Mouse (Mus musculus) heart, postnatal 14 days (tissue): ENCODE measurements at regions not wholly inside any gene's neighbourhood (a gene's known extent, or its start where the extent isn't known, plus 50 kb on each side); places are given as distances from the start of the nearest gene placed in this dataset.

Experiments
- DNase-seq, 2 experiments: peaks; one replicate each; pipeline ENCODE4 v3.0.0; 2021 to 2022
- intact Hi-C: fragments of 180-260 bp; cut with DNase I; formaldehyde crosslinking; loops from one replicate; pipeline ENCODE4 v1.15.1; 2025

GRCm38 (mm10) chr3:149819863-149820262, 829.5 kb upstream of the Adgrl2 start:
- no peak for DNase-seq
- intact Hi-C loops: no loop called here

- DNase-seq: no peak
- intact Hi-C loops: no loop called here
Observed at GRCm38 (mm10) chr3:149819081-149819480, 828.7 kb upstream of the Adgrl2 start.

DNA sequence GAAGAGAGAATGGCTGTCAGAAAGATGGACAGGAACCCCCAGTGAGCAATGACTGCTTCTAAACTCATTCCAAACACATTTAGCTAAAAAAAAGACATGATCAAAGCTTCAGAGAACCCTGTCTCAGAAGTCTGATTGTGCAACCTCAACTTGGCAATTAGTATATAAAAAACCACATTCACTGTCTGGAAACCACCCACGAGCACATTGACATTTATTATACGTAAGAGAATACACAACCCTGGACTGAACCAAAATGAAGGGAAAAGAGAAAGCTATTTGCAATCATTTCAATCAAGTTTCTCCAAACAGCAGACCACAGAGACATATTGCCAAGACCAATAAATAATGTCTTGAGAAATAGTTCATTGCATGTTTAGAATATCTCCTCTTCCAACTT, 820.7 kb upstream of the Adgrl2 start:
- intact Hi-C loops: no loop called here
- no peak for DNase-seq

DNA sequence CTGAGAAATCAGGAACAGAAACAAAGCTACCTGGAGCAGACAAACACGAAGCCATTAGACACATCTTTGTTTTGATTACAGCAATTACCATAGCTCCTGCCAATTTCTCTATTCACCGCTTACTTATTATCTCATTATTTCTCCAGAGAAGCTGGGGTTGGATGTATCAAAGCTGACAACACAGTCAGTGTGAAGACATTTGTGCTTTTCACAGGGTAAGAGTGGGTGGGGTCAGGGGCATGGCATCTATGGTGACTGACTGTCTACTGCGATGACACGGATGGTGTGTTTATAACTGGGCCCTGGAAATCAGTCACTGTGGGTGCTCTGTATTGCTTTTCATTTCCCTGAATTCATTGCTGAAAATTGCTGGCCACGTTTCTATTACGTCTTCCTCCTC, 815.0 kb upstream of the Adgrl2 start:
- DNase-seq: no peak
- intact Hi-C loops: no loop called here

GRCm38 (mm10) chr3:149796123-149796522, 805.8 kb upstream of the Adgrl2 start:
- DNase-seq: no peak
- intact Hi-C loops: no loop called here

- intact Hi-C loops: no loop called here
- DNase-seq: no peak
Observed at GRCm38 (mm10) chr3:149791593-149791992, 801.2 kb upstream of the Adgrl2 start.

DNA sequence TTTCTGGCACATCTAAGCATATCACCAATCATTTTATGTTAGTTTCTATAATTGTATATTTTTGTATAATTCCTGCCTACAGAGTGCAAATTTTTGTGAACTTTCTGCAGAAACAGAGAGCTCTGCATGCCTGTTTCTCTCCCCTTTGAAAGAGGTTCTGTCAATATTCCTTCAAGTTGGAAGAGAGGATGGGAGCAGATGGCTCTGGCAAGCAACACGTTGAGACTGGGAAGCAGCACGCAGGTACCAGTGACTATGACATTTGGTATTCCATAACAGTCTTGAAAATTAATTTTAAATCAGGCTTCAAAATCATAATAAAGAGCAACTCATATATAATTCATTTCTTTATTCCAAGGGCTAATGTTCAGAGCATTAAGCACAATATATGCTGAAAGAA, 795.7 kb upstream of the Adgrl2 start:
- intact Hi-C loops: no loop called here
- DNase-seq: no peak

- intact Hi-C loops: no loop called here
- no peak for DNase-seq
Observed at GRCm38 (mm10) chr3:149783903-149784608, 793.7 kb upstream of the Adgrl2 start.

- intact Hi-C loops: no loop called here
Observed at GRCm38 (mm10) chr3:149767847-149768421, 777.6 kb upstream of the Adgrl2 start.

GRCm38 (mm10) chr3:149761245-149761644, 770.9 kb upstream of the Adgrl2 start:
- intact Hi-C loops: no loop called here
- no peak for DNase-seq

More at GRCm38 (mm10) chr3:149767847-149768421, 777.6 kb upstream of the Adgrl2 start:
- no peak for DNase-seq

GRCm38 (mm10) chr3:149757910-149758592, 767.7 kb upstream of the Adgrl2 start:
- intact Hi-C loops: no loop called here
- no peak for DNase-seq

DNA sequence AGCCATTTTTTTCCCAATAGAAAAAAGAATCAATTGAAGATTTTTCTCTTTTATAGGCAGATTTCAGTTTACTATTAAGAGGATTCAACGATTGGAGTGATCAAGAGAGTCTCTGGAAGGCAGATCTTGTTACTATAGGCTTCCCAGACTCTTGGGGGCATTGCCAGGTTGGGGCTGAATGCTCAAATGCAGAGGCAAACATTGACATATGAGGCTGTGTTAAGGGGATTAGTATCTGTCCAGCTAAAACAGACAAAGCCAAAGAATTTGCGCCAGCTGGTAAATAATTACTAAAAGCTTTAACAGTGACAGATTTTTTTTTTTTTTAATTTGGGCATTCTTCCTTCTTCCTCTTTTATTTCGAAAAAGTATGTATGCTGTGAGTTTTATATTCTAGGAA, 745.7 kb upstream of the Adgrl2 start:
- intact Hi-C loops: no loop called here
- DNase-seq: no peak

GRCm38 (mm10) chr3:149726212-149726611, 735.9 kb upstream of the Adgrl2 start:
- DNase-seq: no peak

GRCm38 (mm10) chr3:149724879-149725278, 734.5 kb upstream of the Adgrl2 start:
- intact Hi-C loops: loop anchor here (10.0 kb wide), 1 partner anchor 220 kb away; no protein-coding TSS in a partner anchor
- DNase-seq: no peak

More at GRCm38 (mm10) chr3:149726212-149726611, 735.9 kb upstream of the Adgrl2 start:
- intact Hi-C loops: loop anchor here (10.0 kb wide), 1 partner anchor 221 kb away; no protein-coding TSS in a partner anchor

DNA sequence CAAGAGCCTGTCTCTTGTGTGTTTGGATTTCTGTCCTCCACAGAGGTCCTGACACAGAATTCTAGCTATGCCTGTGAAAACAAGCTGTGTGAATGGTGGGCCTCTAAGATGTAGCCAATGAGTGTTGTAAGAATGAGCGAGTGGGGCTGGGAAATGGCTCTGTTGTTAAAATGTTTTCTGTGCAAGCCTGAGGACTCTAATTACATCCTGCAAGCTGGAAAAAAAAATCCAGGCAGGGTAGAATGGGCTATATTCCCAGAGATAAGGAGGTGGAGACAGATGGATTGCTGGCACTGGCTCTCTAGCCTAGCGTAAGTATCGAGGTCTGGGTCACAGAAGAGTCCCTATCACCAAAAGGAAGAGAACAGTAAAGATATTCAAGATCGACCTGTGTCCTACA, 731.5 kb upstream of the Adgrl2 start:
- peak in 1 of 2 experiments; percentile 38 for DNase-seq
- intact Hi-C loops: loop anchor here (10.0 kb wide), 1 partner anchor 217 kb away; no protein-coding TSS in a partner anchor

DNA sequence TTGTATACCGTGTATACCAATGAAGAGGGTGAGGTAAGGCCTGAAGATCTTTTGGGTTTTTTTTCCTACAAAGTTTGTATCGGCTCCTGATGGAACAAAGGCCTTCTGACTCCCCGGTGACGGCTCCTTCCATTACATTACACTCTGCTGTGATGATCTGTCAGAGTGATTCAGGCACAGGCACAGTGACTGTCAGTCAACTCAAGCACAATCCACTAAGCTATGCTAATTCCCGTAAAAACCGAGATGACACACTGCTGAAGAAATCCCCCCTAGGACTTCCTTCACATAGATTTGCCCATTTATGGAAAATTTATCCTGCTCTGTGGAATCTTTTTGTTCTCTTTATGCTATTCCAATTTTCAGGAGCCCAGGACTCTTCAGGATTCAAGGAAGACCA, 730.0 kb upstream of the Adgrl2 start:
- DNase-seq: no peak
- intact Hi-C loops: loop anchor here (10.0 kb wide), 1 partner anchor 216 kb away; no protein-coding TSS in a partner anchor

DNA sequence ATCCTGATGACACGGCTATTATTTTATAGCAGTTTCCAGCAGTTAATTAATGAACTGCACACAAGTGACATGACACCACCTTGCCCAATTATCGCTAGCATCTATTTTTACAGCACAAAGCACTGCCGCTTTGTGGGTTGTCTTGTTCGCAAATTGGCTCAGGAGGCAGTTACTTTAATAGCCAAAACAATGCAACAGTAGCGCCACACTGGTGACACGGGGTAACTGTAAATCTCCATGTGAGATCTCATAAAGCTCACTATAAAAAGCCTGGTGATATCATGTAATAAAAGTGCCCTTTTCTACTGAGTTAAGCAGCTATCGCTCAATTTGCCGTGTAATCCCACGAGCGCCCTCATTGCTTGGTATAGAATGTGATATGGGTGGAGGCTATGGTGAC, 715.4 kb upstream of the Adgrl2 start:
- DNase-seq: no peak
- intact Hi-C loops: no loop called here

- no peak for DNase-seq
- intact Hi-C loops: no loop called here
Observed at GRCm38 (mm10) chr3:149705322-149705721, 715.0 kb upstream of the Adgrl2 start.

DNA sequence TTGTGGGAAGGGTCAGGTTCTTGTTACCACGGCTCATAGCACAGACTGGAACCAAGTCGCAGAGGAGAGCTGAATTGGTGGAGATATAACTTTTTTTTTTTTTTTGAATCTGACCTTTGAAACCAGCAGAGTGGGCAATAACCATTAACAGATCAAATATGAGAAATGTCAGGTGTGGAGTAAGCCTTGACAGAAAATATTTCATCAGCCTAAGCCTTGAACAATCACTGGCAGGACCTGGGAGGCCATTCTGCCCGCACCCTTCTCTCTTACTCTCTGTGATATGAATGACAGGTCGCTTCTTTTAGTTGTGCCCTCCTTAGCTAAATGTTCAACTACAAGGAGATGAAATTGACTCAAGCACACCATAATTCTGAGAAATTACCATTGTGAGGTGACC, 714.1 kb upstream of the Adgrl2 start:
- no peak for DNase-seq

DNA sequence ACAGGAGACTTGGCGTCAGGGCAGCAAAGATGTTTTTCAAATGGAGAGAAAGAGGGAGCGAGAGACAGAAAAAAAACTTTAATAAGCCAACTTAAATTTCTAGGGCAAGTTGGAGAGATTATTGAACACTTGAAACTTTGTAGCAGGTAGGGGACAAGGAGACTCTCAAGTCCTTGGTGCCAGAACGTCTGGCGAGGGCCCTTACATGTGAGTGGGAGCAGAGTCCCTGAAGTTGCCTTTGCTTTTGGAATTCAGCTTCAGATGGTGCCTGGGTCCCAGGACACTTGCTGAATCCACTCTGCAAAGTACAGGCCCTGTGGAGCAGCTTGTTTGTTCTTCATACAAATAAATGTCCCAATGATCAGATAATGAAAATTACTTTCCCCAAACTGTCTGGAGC, 693.2 kb upstream of the Adgrl2 start:
- intact Hi-C loops: no loop called here

More for the DNA sequence above, 714.1 kb upstream of the Adgrl2 start:
- intact Hi-C loops: no loop called here

GRCm38 (mm10) chr3:149682246-149682645, 691.9 kb upstream of the Adgrl2 start:
- intact Hi-C loops: no loop called here
- no peak for DNase-seq

More for the DNA sequence above, 693.2 kb upstream of the Adgrl2 start:
- DNase-seq: no peak
